ENCODE assay signal across 11 mouse cellular contexts in the genomic region with DNA sequence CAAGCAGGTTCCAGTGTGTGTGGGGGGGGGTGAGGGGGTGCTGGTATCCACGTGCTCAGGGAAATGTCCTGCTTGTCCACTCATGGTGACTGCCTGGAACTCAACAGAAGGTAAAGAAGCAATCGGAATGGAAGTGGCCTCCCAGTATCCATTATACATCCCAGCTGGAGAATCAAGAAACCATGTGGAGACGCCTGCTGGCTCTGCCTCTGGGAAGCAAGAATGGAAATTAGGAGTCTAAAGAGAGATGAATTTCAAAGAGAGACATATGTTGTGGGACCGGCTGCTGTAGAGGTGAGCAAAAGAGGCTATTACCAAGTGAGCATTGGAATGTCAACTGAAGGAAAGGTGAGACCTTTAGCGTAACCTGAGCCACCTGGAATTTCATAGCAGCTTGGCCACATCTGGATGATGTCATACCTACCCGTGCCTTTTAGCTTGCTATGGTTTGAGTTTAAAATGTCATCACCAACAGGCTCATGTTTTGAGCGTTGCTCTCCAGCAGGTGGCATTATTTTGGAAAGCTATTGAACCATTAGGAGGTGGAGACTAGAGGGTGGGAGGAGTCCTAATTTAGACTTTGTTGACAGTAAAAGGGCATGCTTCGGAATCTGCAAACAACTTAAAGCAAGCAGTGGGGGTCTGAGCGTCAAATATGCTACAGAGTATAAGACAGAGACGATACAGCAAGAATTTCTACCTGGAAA.
DNase-seq lines count a peak whose midpoint lies in the region; ATAC-seq and TF ChIP-seq lines count a peak whose summit lies in the region.
"Had no signal": no experiment of that assay in that cellular context is flagged by ENCODE, and none has a peak within 500 bp of the region (broad histone marks: within the 10 kb centered on the region; RNA-seq: fewer than 3 reads in every experiment).

No protein-coding gene starts in this region.

- no peaks in the 10 kb centered on the region for H3K79me2 ChIP-seq in CH12.LX (replicated peaks; ENCODE audit: control insufficient read depth, extremely low read depth, insufficient read depth, poor library complexity, severe bottlenecking)

- peak; percentile 24 for TF ChIP-seq RAD21 in CH12.LX (IDR thresholded peaks at IDR 0.05; ENCODE audit: low read depth, low read length)

- no peak for TF ChIP-seq POLR2A in CH12.LX (IDR thresholded peaks at IDR 0.05; ENCODE audit: low read depth, low read length)

- dilution Hi-C loops in CH12.LX (cut with MboI; ENCODE audit: extremely low pct_ligation_motif_present, extremely low pct_unique_long_range_greater_than_20kb, low sequenced_read_pairs): no loop called here

- no peak overlapping the region for H3K9ac ChIP-seq in kidney, postnatal 0 days (ENCODE audit: low read depth, low read length)
- no peak overlapping the region for H3K9ac ChIP-seq in kidney, embryonic 15.5 days
- H3K9ac ChIP-seq in CH12.LX (ENCODE audit: insufficient read depth, low read depth): no peak overlapping the region
- H3K9ac ChIP-seq: hindbrain, embryonic 15.5 days had no signal

- no peak for ATAC-seq in kidney, postnatal 0 days (replicated peaks; ENCODE audit: low FRiP score, low read depth)
- ATAC-seq in kidney, embryonic 15.5 days (replicated peaks; ENCODE audit: low FRiP score): no peak

- no peaks in the 10 kb centered on the region for H3K4me1 ChIP-seq in kidney, postnatal 0 days (replicated peaks; ENCODE audit: insufficient read depth, low read length)
- H3K4me1 ChIP-seq in kidney, embryonic 15.5 days: no peaks in the 10 kb centered on the region
- no peaks in the 10 kb centered on the region for H3K4me1 ChIP-seq in CH12.LX (ENCODE audit: control insufficient read depth in 1 of 2, insufficient read depth in 2 of 2)
- H3K4me1 ChIP-seq: hindbrain, embryonic 15.5 days had no signal

- H3K27me3 ChIP-seq in kidney, postnatal 0 days (ENCODE audit: insufficient read depth, low read length): no peaks in the 10 kb centered on the region
- no peaks in the 10 kb centered on the region for H3K27me3 ChIP-seq in kidney, embryonic 15.5 days
- peaks cover 8% of the 10 kb centered on the region for H3K27me3 ChIP-seq in CH12.LX (replicated peaks)
- H3K27me3 ChIP-seq: hindbrain, embryonic 15.5 days had no signal

- in situ Hi-C loops in CH12.LX (cut with MboI; ENCODE audit: low pct_ligation_motif_present, low pct_unique_long_range_greater_than_20kb, low sequenced_read_pairs): no loop called here

- no peak overlapping the region for H3K27ac ChIP-seq in kidney, postnatal 0 days
- H3K27ac ChIP-seq in kidney, embryonic 15.5 days: no peak overlapping the region
- no peak overlapping the region for H3K27ac ChIP-seq in CH12.LX (ENCODE audit: insufficient read depth, low read depth)
- H3K27ac ChIP-seq: hindbrain, embryonic 15.5 days had no signal

- H3K4me2 ChIP-seq in kidney, postnatal 0 days (ENCODE audit: low read length): no peak overlapping the region
- H3K4me2 ChIP-seq in kidney, embryonic 15.5 days: no peak overlapping the region
- H3K4me2 ChIP-seq in CH12.LX (ENCODE audit: insufficient read depth, low read depth, poor library complexity, severe bottlenecking): no peak overlapping the region
- H3K4me2 ChIP-seq: hindbrain, embryonic 15.5 days; liver, embryonic 11.5 days had no signal

- WGBS in kidney, postnatal 0 days: 59% methylated on average over 10 of the region's 10 CpGs
- 62% methylated on average over 10 of the region's 10 CpGs for WGBS in kidney, embryonic 15.5 days

- DNase-seq in kidney, postnatal 0 days (ENCODE audit: low spot score): peak; percentile 32
- DNase-seq in 3T3-L1 (ENCODE audit: low read depth, low spot score): peak; percentile 7
- DNase-seq in CH12.LX (ENCODE audit: extremely low read depth): peak; percentile 43
- peak; percentile 68 for DNase-seq in forelimb bud, embryonic 11.5 days (ENCODE audit: low read depth, low spot score)
- no peak for DNase-seq in urinary bladder, postnatal 4 days (ENCODE audit: low spot score in 2 of 2)
- no peak for DNase-seq in gastrocnemius, adult 8-10 months (ENCODE audit: low spot score in 2 of 2)
- DNase-seq: cerebellum, postnatal 10 days; kidney, postnatal 4 days had no signal

- H3K36me3 ChIP-seq in kidney, postnatal 0 days (ENCODE audit: insufficient read depth, low read length): no peaks in the 10 kb centered on the region
- H3K36me3 ChIP-seq in kidney, embryonic 15.5 days: no peaks in the 10 kb centered on the region
- H3K36me3 ChIP-seq in CH12.LX (replicated peaks in 1 of 2; ENCODE audit: control insufficient read depth in 1 of 2, insufficient read depth in 1 of 2, low read length in 1 of 2): no peaks in the 10 kb centered on the region
- H3K36me3 ChIP-seq: hindbrain, embryonic 15.5 days had no signal

- H3K4me3 ChIP-seq in kidney, postnatal 0 days (replicated peaks; ENCODE audit: low read depth, low read length): no peak overlapping the region
- H3K4me3 ChIP-seq in kidney, embryonic 15.5 days (replicated peaks): no peak overlapping the region
- H3K4me3 ChIP-seq in CH12.LX (replicated peaks in 1 of 3; ENCODE audit: low read depth in 2 of 3, low read length in 2 of 3, poor library complexity in 1 of 3): no peak overlapping the region
- H3K4me3 ChIP-seq: hindbrain, embryonic 15.5 days had no signal

- TF ChIP-seq EP300 in CH12.LX (IDR thresholded peaks at IDR 0.05; ENCODE audit: low read length): no peak

- peak; percentile 48 for TF ChIP-seq CTCF in kidney, postnatal 0 days (IDR thresholded peaks at IDR 0.05; ENCODE audit: low read depth)
- TF ChIP-seq CTCF in CH12.LX (conservative IDR thresholded peaks at IDR 0.05 in 1 of 2, IDR thresholded peaks at IDR 0.05 in 1 of 2; ENCODE audit: low read depth in 2 of 2, low read length in 2 of 2): peak in 1 of 2 experiments; percentile 68; a peak in 2 of 4 replicates

- H3K9me3 ChIP-seq in kidney, postnatal 0 days (replicated peaks; ENCODE audit: low read length): no peaks in the 10 kb centered on the region
- no peaks in the 10 kb centered on the region for H3K9me3 ChIP-seq in kidney, embryonic 15.5 days (replicated peaks)
- H3K9me3 ChIP-seq in CH12.LX (replicated peaks; ENCODE audit: low read length): no peaks in the 10 kb centered on the region
- H3K9me3 ChIP-seq: hindbrain, embryonic 15.5 days had no signal

TF ChIP-seq in CH12.LX, 34 proteins besides CTCF, POLR2A, EP300 and RAD21:
- TF ChIP-seq SMC3 (IDR thresholded peaks at IDR 0.05; ENCODE audit: low read depth, low read length) (peak; percentile 62), MYC (IDR thresholded peaks at IDR 0.05; ENCODE audit: low read depth, low read length) (no peak), UBTF (IDR thresholded peaks at IDR 0.05; ENCODE audit: low read depth, low read length) (no peak), USF2 (conservative IDR thresholded peaks at IDR 0.05; ENCODE audit: low read depth, low read length) (no peak), E2F4 (IDR thresholded peaks at IDR 0.05; ENCODE audit: insufficient replicate concordance, low read depth, low read length) (no peak), HCFC1 (IDR thresholded peaks at IDR 0.05; ENCODE audit: low read depth, low read length) (no peak), GABPA (IDR thresholded peaks at IDR 0.05; ENCODE audit: insufficient replicate concordance, low read depth, low read length) (no peak), KAT2A (IDR thresholded peaks at IDR 0.05; ENCODE audit: insufficient replicate concordance, low read length) (no peak)

Comparison
In these comparisons a context has a peak if more than half of its experiments do, and no peak if none do; other contexts are left out.
1. DNase-seq: peak in kidney, postnatal 0 days (single experiment), 3T3-L1 (single experiment), CH12.LX (single experiment) and forelimb bud, embryonic 11.5 days (single experiment); none in urinary bladder, postnatal 4 days (0 of 2) and gastrocnemius, adult 8-10 months (0 of 2).